Mouse (Mus musculus) olfactory bulb, adult 2 months (tissue): ENCODE results near the gene Csnk1e. TPM values are rescaled to one million over a fixed set of nuclear protein-coding genes. Genes with fewer than 3 reads are reported as not detected.

ENCODE experiments used
- H3K27ac ChIP-seq: fragments of 200-500 bp; 2 replicates; pipeline ENCODE4 v1.5.1; 2012; ENCODE audit warnings: low read depth, low read length; ENCODE audit not compliant: insufficient read depth
- H3K4me1 ChIP-seq: fragments of 200-500 bp; 2 replicates; pipeline ENCODE4 v1.6.1; 2012; ENCODE audit warnings: low read length; ENCODE audit not compliant: control insufficient read depth, insufficient read depth
- H3K4me3 ChIP-seq: fragments of 200-500 bp; 2 replicates; pipeline ENCODE4 v1.5.1; 2012; ENCODE audit warnings: mild to moderate bottlenecking, low read depth, low read length, moderate library complexity; ENCODE audit not compliant: insufficient read depth
- CTCF ChIP-seq: fragments of 200-500 bp; IDR thresholded peaks from 2 replicates; pipeline ENCODE4 v1.5.1; 2012; ENCODE audit warnings: low read depth, mild to moderate bottlenecking, low read length, moderate library complexity; ENCODE audit not compliant: insufficient read depth
- POLR2A ChIP-seq: fragments of 200-500 bp; IDR thresholded peaks from 2 replicates; pipeline ENCODE4 v1.6.1; 2012; ENCODE audit warnings: mild to moderate bottlenecking, low read depth, low read length, moderate library complexity; ENCODE audit not compliant: insufficient read depth
- WGBS: fragments of 180-500 bp; shearing (Covaris S2); methylation state at CpG from one replicate; pipeline ENCODE4 v1.1.7; 2018; 5-methylcytosine and 5-hydroxymethylcytosine counted together
- polyA plus RNA-seq: library from polyadenylated mRNA; stranded (reverse); fragments of >200 nt; gene quantifications from 2 replicates; pipeline ENCODE4 v1.2.4, GENCODE M21; 2012; ENCODE audit warnings: low replicate concordance; ENCODE audit not compliant: missing spikeins, insufficient read depth, insufficient read length

Csnk1e gene
- polyA plus RNA-seq: not detected in 2 replicates

DNA sequence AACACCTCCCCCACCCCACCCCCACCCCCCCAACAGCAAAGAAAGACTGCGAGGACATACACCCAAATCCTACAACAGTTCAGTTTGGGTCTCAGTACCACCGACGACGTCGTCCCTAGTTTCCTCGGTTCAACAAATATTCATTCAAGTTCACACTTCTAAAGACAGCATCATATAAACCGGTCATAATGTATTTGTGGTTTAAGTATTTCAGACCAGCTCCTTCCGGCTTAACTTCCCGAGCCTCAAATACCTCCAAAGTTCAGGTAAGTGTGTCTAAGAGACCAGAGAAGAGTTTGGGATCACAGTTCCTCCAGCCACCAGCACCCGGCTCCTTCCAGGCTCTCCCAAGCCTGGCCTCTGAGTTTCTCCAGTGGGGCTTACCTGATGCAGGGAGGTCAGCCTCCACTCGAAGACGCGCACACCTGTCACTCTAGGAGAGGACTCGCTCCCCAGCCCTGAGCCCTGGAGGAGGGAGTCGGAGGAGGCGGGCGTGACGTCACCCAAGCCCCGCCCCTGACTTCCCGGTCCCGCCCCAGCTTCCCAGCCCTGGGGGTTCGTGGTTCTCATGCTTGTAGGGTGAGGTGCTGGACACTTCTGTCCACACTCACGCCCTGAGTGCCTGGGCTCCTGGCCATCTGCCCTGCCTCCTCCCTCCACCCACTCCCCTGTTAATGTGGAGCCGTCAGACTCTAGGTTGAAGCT is at the start of gene Csnk1e:
Gene Csnk1e, minus strand, starts transcription at position 461 of the 705 bp plus-strand sequence.
- Histone ChIP-seq H3K27ac (no peak within 1 kb of the TSS), H3K4me3 (0 out of 2 replicates have a peak within 1 kb of the TSS, but pooled peaks have one; percentile 15), H3K4me1 (peaks cover 6% of the 10 kb centered on the region)
- TF ChIP-seq POLR2A (no peak), CTCF (no peak)
- WGBS: 4% methylated on average over 24 of the region's 24 CpGs

DNA sequence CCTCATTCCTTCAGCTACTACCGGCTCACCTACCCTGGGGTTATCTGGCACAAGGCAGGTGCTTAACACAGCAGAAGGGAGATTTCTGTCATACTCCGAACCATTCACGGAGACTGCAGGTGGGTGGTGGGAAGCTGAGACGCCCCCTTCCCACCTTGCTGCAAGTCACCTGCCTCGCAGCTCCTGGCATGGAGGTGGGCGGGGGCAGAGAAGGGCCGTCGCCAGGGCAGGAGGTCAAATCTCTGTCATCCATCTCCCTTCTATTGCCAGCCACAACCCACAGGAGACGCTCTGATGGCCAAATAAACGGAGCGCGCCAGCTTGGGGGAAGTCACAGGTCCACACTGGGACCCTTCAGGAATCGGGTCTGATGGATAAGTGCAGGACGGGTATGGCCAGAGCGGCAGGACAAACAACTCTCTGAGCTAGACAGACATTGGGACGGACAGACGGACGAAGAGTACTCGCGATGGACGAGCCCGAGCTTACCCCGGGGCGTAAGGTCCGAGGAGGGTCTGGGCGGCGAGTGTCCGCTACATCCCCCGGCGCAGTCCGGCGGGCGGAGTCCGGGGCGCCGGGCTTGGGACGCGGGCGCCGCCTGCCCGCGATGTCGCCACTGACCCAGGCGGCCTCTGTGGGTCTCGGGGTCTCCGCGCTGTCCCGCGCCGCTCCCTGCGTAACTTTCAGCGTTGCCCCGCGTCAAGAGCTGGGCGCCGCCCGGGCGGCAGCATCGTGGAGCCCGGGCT is 49.5 kb upstream of the Csnk1e start, which contains the start of gene Kcnj4:
Gene Kcnj4, minus strand, starts transcription at position 535 of the 746 bp plus-strand sequence.
- Histone ChIP-seq H3K27ac (peak within 1 kb of the TSS; percentile 84), H3K4me1 (peaks cover 47% of the 10 kb centered on the region), H3K4me3 (peak within 1 kb of the TSS; percentile 60)
- 1% methylated on average over 59 of the region's 60 CpGs for WGBS
- no peak for TF ChIP-seq POLR2A
- no peak for TF ChIP-seq CTCF

DNA sequence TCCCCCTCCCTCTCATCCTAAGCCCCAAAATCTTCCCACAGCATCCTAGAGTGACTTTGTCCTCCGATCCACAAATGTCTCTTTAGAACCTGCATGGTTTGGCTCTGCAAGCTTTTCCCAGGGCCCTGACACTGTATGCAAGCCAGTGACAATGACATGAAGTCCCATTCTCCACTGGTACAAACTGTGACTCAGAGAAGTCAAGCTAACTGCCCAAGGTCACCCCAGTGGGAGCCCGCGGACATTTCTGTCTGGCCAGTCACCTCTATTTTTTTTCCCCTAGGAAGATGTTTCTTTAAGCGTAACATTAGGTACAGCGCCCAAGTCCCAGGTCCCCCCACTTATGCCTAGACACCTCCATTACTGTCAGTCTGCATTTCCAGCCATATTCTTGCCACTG is 48.1 kb upstream of the Csnk1e start:
- H3K27ac ChIP-seq: peak overlapping the region; percentile 91

DNA sequence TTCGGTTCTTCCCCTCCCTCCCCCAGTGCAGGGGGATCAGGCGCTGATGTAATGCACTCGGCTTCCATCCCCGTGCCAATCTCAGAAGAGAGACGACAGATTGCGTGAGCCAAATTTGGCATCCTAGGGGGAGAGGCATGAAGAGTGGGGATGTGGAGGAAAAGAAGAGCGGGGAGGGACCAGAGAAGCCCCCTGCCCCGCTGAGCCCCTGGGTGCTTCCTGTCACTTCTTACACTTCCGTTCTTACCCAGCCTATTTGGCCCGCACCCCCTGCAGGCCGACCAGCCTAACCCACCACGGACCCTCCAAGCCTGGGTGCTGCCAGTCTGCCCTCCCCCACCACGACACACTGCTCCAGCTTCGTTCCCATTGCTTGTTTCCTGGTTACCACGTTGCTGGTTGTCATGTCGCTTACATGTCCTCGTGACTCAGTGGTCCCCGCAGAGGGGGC is 47.5 kb upstream of the Csnk1e start:
- Histone ChIP-seq H3K27ac (peak overlapping the region; percentile 97), H3K4me1 (peaks cover 62% of the 10 kb centered on the region), H3K4me3 (peak overlapping the region; percentile 60)
- 5% methylated on average over 18 of the region's 18 CpGs for WGBS
- TF ChIP-seq CTCF (no peak), POLR2A (no peak)

More for the DNA sequence above, 48.1 kb upstream of the Csnk1e start:
- 30% methylated on average over 5 of the region's 5 CpGs for WGBS
- H3K4me3 ChIP-seq: peak overlapping the region; percentile 60
- TF ChIP-seq POLR2A (no peak), CTCF (no peak)
- peaks cover 60% of the 10 kb centered on the region for H3K4me1 ChIP-seq

- Histone ChIP-seq H3K4me1 (peaks cover 68% of the 10 kb centered on the region), H3K4me3 (peak overlapping the region; percentile 37), H3K27ac (peak overlapping the region; percentile 97)
- TF ChIP-seq POLR2A (0 out of 2 replicates have a peak, but pooled peaks have one; percentile 20), CTCF (no peak)
- 22% methylated on average over 17 of the region's 17 CpGs for WGBS
Observed at GRCm38 (mm10) chr15:79500110-79500509, 44.7 kb upstream of the Csnk1e start.

- Histone ChIP-seq H3K4me3 (peak overlapping the region; percentile 2; the same call in 1 of the 2 replicates), H3K4me1 (peaks cover 85% of the 10 kb centered on the region), H3K27ac (peak overlapping the region; percentile 97)
- TF ChIP-seq POLR2A (no peak), CTCF (no peak)
- 10% methylated on average over 18 of the region's 18 CpGs for WGBS
Observed at GRCm38 (mm10) chr15:79493527-79493926, 38.2 kb upstream of the Csnk1e start.

DNA sequence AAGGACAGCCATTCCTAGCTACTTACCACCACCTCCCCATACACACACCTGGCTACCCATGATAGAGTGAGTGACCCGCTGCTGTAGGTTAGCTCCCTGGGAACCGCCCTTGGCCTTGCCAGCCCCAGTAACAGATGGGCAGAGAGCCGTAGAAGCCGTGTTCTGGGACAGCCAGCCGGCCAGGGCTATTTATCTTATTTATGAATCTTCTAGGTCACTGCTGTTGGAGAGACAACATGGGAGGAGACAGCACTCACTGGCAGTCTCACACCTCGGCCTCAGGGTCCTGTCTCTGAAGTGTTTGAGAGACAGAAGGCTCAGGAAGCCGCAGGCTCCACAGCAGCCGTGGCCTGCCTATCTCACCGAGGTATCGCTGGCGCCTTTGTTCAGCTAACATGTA is 34.1 kb upstream of the Csnk1e start:
- TF ChIP-seq CTCF (no peak), POLR2A (no peak)
- Histone ChIP-seq H3K4me1 (peaks cover 84% of the 10 kb centered on the region), H3K4me3 (peak overlapping the region; percentile 1; the same call in 1 of the 2 replicates), H3K27ac (peak overlapping the region; percentile 94)
- WGBS: 35% methylated on average over 11 of the region's 11 CpGs

- no peak for TF ChIP-seq POLR2A
- TF ChIP-seq CTCF: no peak
- Histone ChIP-seq H3K4me1 (peaks cover 76% of the 10 kb centered on the region), H3K27ac (peak overlapping the region; percentile 69), H3K4me3 (no peak overlapping the region)
- 14% methylated on average over 15 of the region's 15 CpGs for WGBS
Observed at GRCm38 (mm10) chr15:79481181-79481688, 25.9 kb upstream of the Csnk1e start.
